Mouse (Mus musculus): ENCODE results near the gene Gm21750. TPM values are rescaled to one million over a fixed set of nuclear protein-coding genes. Genes with fewer than 3 reads are reported as not detected.
"Not testable (repeated sequence)": the region's sequence is repeated elsewhere in the genome, so short reads cannot be mapped to it uniquely, and the experiment has no call there.

Gene Gm21750
- polyA plus RNA-seq (2015; fragmentation: Nextera tagmentation; extraction: Ambion mirVana): not detected in 2 replicates

DNA sequence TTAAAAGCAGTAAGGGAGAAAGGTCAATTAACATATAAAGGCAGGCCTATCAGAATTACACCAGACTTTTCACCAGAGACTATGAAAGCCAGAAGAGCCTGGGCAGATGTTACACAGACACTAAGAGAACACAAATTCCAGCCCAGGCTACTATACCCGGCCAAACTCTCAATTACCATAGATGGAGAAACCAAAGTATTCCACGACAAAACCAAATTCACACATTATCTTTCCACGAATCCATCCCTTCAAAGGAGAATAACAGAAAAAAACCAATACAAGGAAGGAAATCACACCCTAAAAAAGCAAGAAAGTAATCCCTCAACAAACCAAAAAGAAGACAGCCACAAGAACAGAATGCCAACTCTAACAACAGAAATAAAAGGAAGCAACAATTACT is at the start of gene Gm21750:
TSS of gene Gm21750 (plus strand) at position 301 of the 400 bp plus-strand sequence.
- WGBS: 85% methylated on average over 3 of the region's 3 CpGs
- not testable (repeated sequence) for ATAC-seq (ENCODE audit: low FRiP score, low read depth); H3K27me3 ChIP-seq; H3K9me3 ChIP-seq; H3K4me1 ChIP-seq; H3K9ac ChIP-seq; H3K27ac ChIP-seq; H3K4me3 ChIP-seq; H3K36me3 ChIP-seq; H3K4me2 ChIP-seq (replicated peaks)

DNA sequence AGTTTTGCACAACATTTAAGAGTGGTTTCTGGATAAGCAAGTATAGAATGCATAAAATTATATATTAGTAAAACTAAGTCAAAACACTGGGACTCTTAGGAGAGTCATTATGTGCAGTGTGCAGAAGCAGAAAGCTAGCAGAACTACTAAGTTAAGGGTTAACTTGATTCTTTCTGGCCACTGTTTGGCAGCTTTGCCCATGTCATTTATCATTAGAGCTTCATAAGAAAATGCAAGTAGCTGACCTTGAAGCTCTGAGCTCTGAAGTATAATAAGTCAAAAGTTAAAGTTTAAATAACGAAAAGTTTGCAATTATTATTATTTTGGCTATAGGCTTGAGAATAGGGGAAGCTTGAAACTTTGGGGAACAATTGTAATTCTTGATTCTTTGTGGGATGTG is 46.1 kb upstream of the Gm21750 start:
- H3K36me3 ChIP-seq; H3K9ac ChIP-seq; H3K4me1 ChIP-seq; H3K9me3 ChIP-seq; H3K4me2 ChIP-seq (replicated peaks); H3K27ac ChIP-seq; ATAC-seq (ENCODE audit: low FRiP score, low read depth); H3K4me3 ChIP-seq; H3K27me3 ChIP-seq: not testable (repeated sequence)
- WGBS: 80% methylated on average over 1 of the region's 1 CpGs

DNA sequence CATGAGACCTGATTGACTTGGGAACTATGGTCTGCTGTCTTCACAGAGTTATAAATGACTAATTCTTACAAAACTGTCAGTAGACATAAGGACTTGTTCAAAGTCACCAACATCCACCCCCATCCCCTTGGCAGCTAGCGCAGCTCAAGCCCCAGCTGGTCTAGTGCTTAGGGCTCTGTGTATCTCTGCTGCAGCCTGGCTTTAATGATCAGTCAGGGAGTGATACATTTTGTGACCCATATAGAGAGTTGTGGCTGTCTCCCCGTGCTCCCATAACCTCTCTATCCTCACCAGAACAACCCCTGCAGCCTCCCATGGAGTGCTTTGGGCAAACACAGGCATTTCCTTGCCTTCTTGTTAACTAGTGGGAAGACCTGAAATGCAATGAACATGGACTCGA is 40.1 kb upstream of the Gm21750 start:
- no peak for ATAC-seq (ENCODE audit: low FRiP score, low read depth)

DNA sequence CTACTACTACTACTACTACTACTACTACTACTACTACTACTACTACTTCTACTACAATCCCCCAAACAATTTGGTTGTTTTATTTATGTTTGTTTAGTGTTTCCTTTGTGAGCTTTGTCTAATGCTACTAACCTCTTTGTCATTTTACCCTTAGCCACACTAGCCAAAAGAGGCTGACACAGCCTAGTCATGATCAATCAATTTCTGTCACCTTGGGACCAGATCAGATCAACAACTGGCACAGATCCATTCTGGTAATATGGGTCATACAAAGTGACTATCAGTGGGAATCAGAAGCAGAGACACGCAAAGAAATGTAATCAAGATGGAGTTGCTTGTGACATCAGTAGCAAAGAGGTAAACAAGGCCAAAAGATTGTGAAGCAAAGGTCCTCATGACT is 38.0 kb upstream of the Gm21750 start:
- H3K4me2 ChIP-seq (replicated peaks): no peak overlapping the region
- no peaks in the 10 kb centered on the region for H3K36me3 ChIP-seq
- 87% methylated on average over 1 of the region's 1 CpGs for WGBS
- ATAC-seq (ENCODE audit: low FRiP score, low read depth): no peak
- no peak overlapping the region for H3K9ac ChIP-seq
- no peak overlapping the region for H3K27ac ChIP-seq
- H3K4me3 ChIP-seq: no peak overlapping the region
- no peaks in the 10 kb centered on the region for H3K4me1 ChIP-seq
- no peaks in the 10 kb centered on the region for H3K27me3 ChIP-seq
- H3K9me3 ChIP-seq: peaks cover 7% of the 10 kb centered on the region; the same call in 1 of the 2 replicates

More for the DNA sequence above, 40.1 kb upstream of the Gm21750 start:
- Histone ChIP-seq H3K9me3 (peaks cover 7% of the 10 kb centered on the region; the same call in 1 of the 2 replicates), H3K4me1 (no peaks in the 10 kb centered on the region), H3K4me2 (replicated peaks) (no peak overlapping the region), H3K27ac (no peak overlapping the region), H3K36me3 (no peaks in the 10 kb centered on the region), H3K4me3 (no peak overlapping the region), H3K9ac (no peak overlapping the region), H3K27me3 (no peaks in the 10 kb centered on the region)
- WGBS: 77% methylated on average over 3 of the region's 3 CpGs

DNA sequence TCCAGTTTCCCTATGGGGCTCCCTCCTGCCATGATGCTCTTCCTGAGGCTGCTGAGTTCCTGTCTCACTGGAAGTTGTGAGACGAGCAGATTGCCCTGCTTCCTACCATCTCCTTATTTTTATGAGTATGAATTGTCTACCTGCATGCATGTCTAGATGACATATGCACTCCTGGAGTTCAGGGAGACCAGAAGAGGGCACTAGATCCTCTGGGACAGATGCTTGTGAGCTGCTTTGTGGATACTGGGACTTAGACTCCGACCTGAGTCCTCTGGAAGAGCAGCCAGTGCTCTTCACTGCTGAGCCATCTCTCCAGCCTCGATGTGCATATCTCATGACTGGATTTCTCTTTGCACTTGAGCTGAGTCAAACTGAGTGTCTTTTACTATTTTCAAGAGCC is 35.6 kb upstream of the Gm21750 start:
- H3K4me1 ChIP-seq: no peaks in the 10 kb centered on the region
- H3K4me2 ChIP-seq (replicated peaks): no peak overlapping the region
- no peak overlapping the region for H3K4me3 ChIP-seq
- no peaks in the 10 kb centered on the region for H3K27me3 ChIP-seq
- H3K9me3 ChIP-seq: no peaks in the 10 kb centered on the region
- WGBS: 69% methylated on average over 3 of the region's 3 CpGs
- ATAC-seq (ENCODE audit: low FRiP score, low read depth): no peak
- H3K9ac ChIP-seq: no peak overlapping the region
- no peak overlapping the region for H3K27ac ChIP-seq
- H3K36me3 ChIP-seq: no peaks in the 10 kb centered on the region

DNA sequence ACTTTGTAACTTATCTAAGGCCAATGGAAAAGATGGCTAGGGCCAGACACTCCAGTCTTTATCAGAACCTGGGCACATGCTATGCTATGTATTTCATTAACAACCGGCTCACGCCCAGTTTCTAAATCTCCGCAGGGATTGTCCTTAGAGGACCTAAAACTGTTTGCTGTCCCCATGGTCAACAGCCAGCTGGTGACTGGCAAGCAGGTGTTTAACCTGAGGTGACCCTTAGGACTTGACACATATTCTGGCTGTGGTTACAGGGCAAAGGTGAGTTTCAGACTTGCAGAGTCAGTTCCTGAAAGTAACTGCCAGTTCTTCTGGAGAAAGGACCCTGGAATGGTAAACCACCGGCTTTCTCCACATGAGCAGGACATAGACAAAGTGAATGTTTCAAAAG is 29.5 kb upstream of the Gm21750 start:
- Histone ChIP-seq H3K9me3 (no peaks in the 10 kb centered on the region), H3K4me2 (replicated peaks) (no peak overlapping the region), H3K4me3 (no peak overlapping the region), H3K27me3 (no peaks in the 10 kb centered on the region), H3K9ac (no peak overlapping the region), H3K4me1 (no peaks in the 10 kb centered on the region), H3K27ac (no peak overlapping the region), H3K36me3 (no peaks in the 10 kb centered on the region)
- 93% methylated on average over 4 of the region's 4 CpGs for WGBS
- no peak for ATAC-seq (ENCODE audit: low FRiP score, low read depth)

DNA sequence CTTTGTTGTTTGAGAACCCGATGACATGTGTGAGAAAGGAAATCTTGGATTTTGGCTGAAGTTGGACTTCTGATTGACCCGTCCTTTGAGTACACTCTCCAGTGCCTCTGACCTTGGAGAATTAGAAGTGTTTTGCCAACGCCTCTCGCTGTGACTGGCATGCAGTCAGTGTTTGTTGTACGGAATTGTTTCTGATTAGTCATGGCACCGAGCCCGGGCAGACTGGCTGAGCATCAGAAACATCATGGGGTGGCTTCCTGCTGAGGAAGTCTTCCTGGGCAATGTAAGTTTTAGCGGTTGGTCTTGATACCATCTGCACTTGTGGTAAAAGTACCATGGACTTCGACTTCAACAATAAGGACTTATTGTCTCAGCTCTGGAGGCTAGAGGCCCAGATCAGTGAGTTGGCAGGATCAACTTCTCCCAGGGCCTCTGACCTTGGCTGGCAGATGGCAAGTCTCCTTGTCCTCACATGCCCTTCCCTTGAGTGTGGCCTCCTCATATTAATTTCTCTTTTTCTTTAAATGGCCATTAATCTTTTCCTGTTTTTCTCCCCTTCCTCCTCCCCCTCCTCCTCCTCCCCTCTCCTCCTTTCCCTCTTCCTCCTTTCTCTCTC is 28.3 kb upstream of the Gm21750 start:
- Histone ChIP-seq H3K4me1 (no peaks in the 10 kb centered on the region), H3K27me3 (no peaks in the 10 kb centered on the region), H3K36me3 (no peaks in the 10 kb centered on the region), H3K4me3 (no peak overlapping the region), H3K27ac (no peak overlapping the region), H3K4me2 (replicated peaks) (no peak overlapping the region), H3K9me3 (no peaks in the 10 kb centered on the region), H3K9ac (no peak overlapping the region)
- 79% methylated on average over 9 of the region's 9 CpGs for WGBS
- ATAC-seq (ENCODE audit: low FRiP score, low read depth): no peak

DNA sequence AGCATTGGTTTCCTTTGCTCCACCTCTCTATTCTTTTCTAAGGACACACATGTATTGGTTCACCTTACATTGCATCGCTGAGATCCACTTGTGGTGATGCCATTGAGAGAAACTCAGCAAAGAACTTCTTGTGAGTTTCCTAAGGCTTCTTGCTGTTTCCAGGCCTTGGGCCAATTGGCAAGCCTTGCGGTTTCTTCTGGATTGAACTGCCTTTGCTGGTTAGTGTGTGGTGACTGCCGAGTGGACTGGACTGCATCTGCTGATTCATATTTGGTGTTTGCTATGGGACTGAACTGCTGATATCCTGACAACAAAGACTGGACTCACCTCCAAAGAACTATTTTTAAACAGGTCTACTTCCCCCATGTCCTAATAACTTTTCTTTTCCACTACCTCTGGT is 26.7 kb upstream of the Gm21750 start:
- Histone ChIP-seq H3K27ac (no peak overlapping the region), H3K4me2 (replicated peaks) (no peak overlapping the region), H3K36me3 (no peaks in the 10 kb centered on the region), H3K9me3 (no peaks in the 10 kb centered on the region), H3K4me1 (no peaks in the 10 kb centered on the region), H3K4me3 (no peak overlapping the region), H3K9ac (no peak overlapping the region), H3K27me3 (no peaks in the 10 kb centered on the region)
- WGBS: 91% methylated on average over 3 of the region's 3 CpGs
- ATAC-seq (ENCODE audit: low FRiP score, low read depth): no peak

DNA sequence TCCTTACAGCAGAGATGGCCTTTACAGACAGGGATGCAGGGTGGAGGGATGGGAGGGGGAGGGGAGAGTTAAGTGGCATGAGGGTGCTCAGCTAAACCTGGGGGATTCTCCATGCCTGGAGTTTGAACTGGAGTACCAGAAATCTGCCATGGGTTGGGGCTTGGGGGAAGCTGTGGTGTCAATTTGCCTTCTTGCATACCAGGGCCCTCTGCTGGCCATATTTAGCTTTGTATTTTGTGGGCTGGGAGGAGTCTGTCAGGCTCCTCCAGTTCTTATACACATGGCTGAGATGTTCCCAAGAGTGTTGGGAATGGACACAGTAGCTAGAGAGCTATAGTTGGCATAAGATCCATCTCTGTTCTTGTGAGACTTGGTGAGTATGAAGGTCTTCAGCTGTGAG is 23.6 kb upstream of the Gm21750 start:
- H3K9ac ChIP-seq: no peak overlapping the region
- no peaks in the 10 kb centered on the region for H3K4me1 ChIP-seq
- no peaks in the 10 kb centered on the region for H3K36me3 ChIP-seq
- no peaks in the 10 kb centered on the region for H3K27me3 ChIP-seq
- H3K4me2 ChIP-seq (replicated peaks): no peak overlapping the region
- H3K27ac ChIP-seq: no peak overlapping the region
- ATAC-seq (ENCODE audit: low FRiP score, low read depth): no peak
- no peaks in the 10 kb centered on the region for H3K9me3 ChIP-seq
- H3K4me3 ChIP-seq: no peak overlapping the region

DNA sequence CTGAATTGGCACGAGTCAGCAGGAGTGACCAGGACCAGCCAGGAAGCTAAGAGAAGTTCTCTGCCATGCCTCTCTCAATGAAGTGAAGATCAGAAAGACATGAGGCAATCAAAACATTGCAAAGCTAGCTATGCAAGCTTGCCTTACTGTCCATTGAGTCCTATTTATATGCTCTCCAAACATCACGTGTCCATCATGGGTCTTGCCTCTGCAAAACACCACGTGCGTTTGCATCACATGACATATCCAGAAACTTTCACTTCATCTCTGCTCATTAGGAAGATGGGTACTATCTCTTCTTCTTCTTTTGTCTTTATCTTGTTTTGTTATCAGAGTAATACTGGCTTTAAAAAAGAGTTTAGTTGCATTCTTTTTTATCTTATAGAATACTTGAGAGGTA is 10.8 kb upstream of the Gm21750 start:
- Histone ChIP-seq H3K9ac (no peak overlapping the region), H3K4me2 (replicated peaks) (no peak overlapping the region), H3K4me3 (no peak overlapping the region), H3K27ac (no peak overlapping the region), H3K36me3 (no peaks in the 10 kb centered on the region), H3K4me1 (no peaks in the 10 kb centered on the region), H3K9me3 (no peaks in the 10 kb centered on the region), H3K27me3 (no peaks in the 10 kb centered on the region)
- 89% methylated on average over 4 of the region's 4 CpGs for WGBS
- ATAC-seq (ENCODE audit: low FRiP score, low read depth): no peak

DNA sequence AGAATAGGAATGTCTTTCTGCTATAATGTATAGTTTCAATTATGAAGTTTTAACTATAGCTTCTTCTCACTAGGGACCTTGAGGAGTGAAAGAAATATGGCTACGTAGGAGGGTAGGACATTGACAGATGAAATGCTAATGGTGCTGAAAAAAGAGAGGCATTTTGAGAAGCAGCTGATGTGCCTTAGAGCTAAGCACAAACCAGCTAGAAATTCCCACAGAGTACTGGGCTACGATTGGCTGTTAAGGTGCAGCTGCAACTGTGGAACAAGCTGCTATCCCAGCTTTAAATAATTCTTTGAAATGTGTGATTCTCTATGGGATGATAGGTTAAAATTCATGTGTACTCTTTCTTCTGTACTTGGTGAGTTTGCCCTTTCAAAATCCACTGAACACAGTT is 9.1 kb downstream of the Gm21750 start:
- H3K27me3 ChIP-seq: no peaks in the 10 kb centered on the region
- H3K4me3 ChIP-seq: no peak overlapping the region
- H3K9ac ChIP-seq: no peak overlapping the region
- no peak for ATAC-seq (ENCODE audit: low FRiP score, low read depth)
- H3K9me3 ChIP-seq: no peaks in the 10 kb centered on the region
- H3K27ac ChIP-seq: no peak overlapping the region
- WGBS: 87% methylated on average over 2 of the region's 2 CpGs
- no peaks in the 10 kb centered on the region for H3K36me3 ChIP-seq
- H3K4me1 ChIP-seq: no peaks in the 10 kb centered on the region
- no peak overlapping the region for H3K4me2 ChIP-seq (replicated peaks)

DNA sequence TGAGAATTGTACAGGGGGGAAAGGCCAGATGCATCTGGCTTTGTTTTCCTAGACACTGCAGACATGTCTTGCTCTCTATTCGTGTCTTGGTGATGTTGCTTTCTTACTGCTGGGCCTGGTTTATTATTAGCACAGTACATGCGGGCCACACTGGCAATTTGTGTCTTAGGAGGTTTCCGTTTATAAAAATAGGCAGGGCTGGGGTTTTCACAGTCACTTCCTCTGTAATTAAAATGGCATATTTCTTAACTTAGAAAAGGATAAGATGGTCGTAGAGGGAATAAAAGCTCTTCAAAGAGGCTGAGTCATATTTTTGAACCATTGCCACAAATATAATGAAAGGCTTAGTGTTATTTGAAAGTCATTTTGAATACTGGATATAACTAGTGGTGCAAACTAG is 26.7 kb downstream of the Gm21750 start:
- no peaks in the 10 kb centered on the region for H3K27me3 ChIP-seq
- H3K27ac ChIP-seq: no peak overlapping the region
- no peaks in the 10 kb centered on the region for H3K9me3 ChIP-seq
- WGBS: 44% methylated on average over 4 of the region's 4 CpGs
- H3K4me3 ChIP-seq: no peak overlapping the region
- no peaks in the 10 kb centered on the region for H3K36me3 ChIP-seq
- H3K4me1 ChIP-seq: no peaks in the 10 kb centered on the region
- ATAC-seq (ENCODE audit: low FRiP score, low read depth): no peak
- H3K9ac ChIP-seq: no peak overlapping the region
- H3K4me2 ChIP-seq (replicated peaks): no peak overlapping the region

DNA sequence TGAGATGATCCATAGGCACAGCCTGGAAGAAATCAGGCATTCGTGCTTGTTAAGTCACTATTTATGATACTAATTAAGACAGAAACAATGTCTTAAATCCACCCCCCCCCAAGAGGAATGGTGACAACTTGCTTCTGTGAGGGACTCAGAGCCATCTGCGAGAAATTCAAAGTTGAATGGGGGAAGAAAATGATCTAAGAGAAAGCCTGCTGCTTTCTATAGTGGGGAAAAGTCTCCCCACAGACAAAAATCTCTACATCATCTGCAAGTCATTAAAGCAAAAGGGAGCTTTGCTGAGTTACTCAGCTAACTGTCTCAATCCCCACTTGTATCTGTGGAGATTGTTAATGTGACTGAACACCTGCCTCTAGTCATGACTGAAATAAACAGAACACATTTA is 27.4 kb downstream of the Gm21750 start:
- no peaks in the 10 kb centered on the region for H3K27me3 ChIP-seq
- H3K36me3 ChIP-seq: no peaks in the 10 kb centered on the region
- no peak overlapping the region for H3K4me2 ChIP-seq (replicated peaks)
- no peak overlapping the region for H3K4me3 ChIP-seq
- no peaks in the 10 kb centered on the region for H3K4me1 ChIP-seq
- no peak overlapping the region for H3K9ac ChIP-seq
- H3K27ac ChIP-seq: no peak overlapping the region
- ATAC-seq (ENCODE audit: low FRiP score, low read depth): no peak
- 41% methylated on average over 2 of the region's 2 CpGs for WGBS
- no peaks in the 10 kb centered on the region for H3K9me3 ChIP-seq
